Mouse (Mus musculus) CH12.LX (cell line): Measurements from ENCODE around the gene Plgrkt.

Experiments
- CTCF ChIP-seq, 2 experiments: IDR thresholded peaks in 1 of 2; conservative IDR thresholded peaks in 1 of 2; 2 replicates each; pipeline ENCODE4 v1.5.1; 2011 to 2012; ENCODE audit warnings: low read depth in 2 of 2, low read length in 2 of 2, improper control_type of control experiment in 1 of 2, inconsistent platforms in 1 of 2, mild to moderate bottlenecking in 1 of 2, moderate library complexity in 1 of 2
- EP300 ChIP-seq: IDR thresholded peaks from 2 replicates; pipeline ENCODE4 v1.6.1; 2011; ENCODE audit warnings: low read length, improper control_type of control experiment
- GABPA ChIP-seq: IDR thresholded peaks from 2 replicates; pipeline ENCODE4 v1.6.1; 2012; ENCODE audit warnings: low read depth, low read length, improper control_type of control experiment, inconsistent platforms; ENCODE audit not compliant: insufficient replicate concordance
- MAX ChIP-seq: IDR thresholded peaks from 2 replicates; pipeline ENCODE4 v1.6.1; 2011; ENCODE audit warnings: low read length, improper control_type of control experiment
- MEF2A ChIP-seq: IDR thresholded peaks from 2 replicates; pipeline ENCODE4 v1.6.1; 2014; ENCODE audit warnings: low read depth, mild to moderate bottlenecking, inconsistent platforms, low read length, improper control_type of control experiment, borderline replicate concordance
- MXI1 ChIP-seq: IDR thresholded peaks from 2 replicates; pipeline ENCODE4 v1.6.1; 2011; ENCODE audit warnings: mild to moderate bottlenecking, low read depth, low read length, improper control_type of control experiment
- MYC ChIP-seq: IDR thresholded peaks from 2 replicates; pipeline ENCODE4 v1.6.1; 2011; ENCODE audit warnings: low read depth, mild to moderate bottlenecking, improper control_type of control experiment, low read length
- POLR2A ChIP-seq: IDR thresholded peaks from 2 replicates; pipeline ENCODE4 v1.6.1; 2011; ENCODE audit warnings: low read depth, mild to moderate bottlenecking, improper control_type of control experiment, low read length
- POLR2AphosphoS2 ChIP-seq: IDR thresholded peaks from 2 replicates; pipeline ENCODE4 v1.6.1; 2011; ENCODE audit warnings: low read depth, low read length, improper control_type of control experiment
- UBTF ChIP-seq: IDR thresholded peaks from 2 replicates; pipeline ENCODE4 v1.6.1; 2012; ENCODE audit warnings: low read depth, mild to moderate bottlenecking, inconsistent platforms, low read length, improper control_type of control experiment, moderate library complexity
- ZC3H11A ChIP-seq: IDR thresholded peaks from 2 replicates; pipeline ENCODE4 v1.6.1; 2012; ENCODE audit warnings: low read depth, mild to moderate bottlenecking, inconsistent platforms, low read length, improper control_type of control experiment
- ZKSCAN1 ChIP-seq: IDR thresholded peaks from 2 replicates; pipeline ENCODE4 v1.6.1; 2012; ENCODE audit warnings: low read depth, inconsistent platforms, low read length, improper control_type of control experiment, borderline replicate concordance

DNA sequence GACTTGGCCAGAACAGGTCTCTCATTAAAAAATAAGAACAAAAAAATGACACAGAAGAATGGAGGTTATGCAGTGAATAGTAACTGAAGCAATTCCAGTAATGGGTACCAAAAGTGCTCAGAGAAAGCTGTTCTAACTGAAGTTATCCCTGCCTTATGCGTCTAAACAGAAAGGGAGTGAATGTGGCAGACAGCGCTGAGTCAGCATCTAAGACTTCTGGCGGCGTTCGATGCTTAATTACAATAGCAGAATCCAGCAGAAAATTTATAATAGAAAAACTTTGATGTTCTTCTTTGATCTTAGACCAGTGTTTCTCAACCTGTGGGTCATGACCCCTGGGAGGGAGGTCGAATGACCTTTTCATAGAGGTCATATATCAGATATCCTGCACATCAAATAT is 21.6 kb downstream of the Plgrkt start:
- no peak for TF ChIP-seq CTCF (conservative IDR thresholded peaks at IDR 0.05 in 1 of 2, IDR thresholded peaks at IDR 0.05 in 1 of 2; ENCODE audit: low read depth in 2 of 2, low read length in 2 of 2)
- no peak for TF ChIP-seq MEF2A
- TF ChIP-seq POLR2A = no peak
- no peak for TF ChIP-seq UBTF
- no peak for TF ChIP-seq EP300
- no peak for TF ChIP-seq GABPA
- no peak for TF ChIP-seq ZC3H11A
- no peak for TF ChIP-seq MAX
- TF ChIP-seq ZKSCAN1 = no peak
- TF ChIP-seq MXI1 = no peak
- no peak for TF ChIP-seq MYC
- TF ChIP-seq POLR2AphosphoS2 = no peak
